Mouse (Mus musculus): ENCODE results near the gene Fgf10. TPM values are rescaled to one million over a fixed set of nuclear protein-coding genes. Genes with fewer than 3 reads are reported as not detected.

Fgf10 gene
- total RNA-seq (2021), result 1 to 10 TPM; 4.3 to 4.4 TPM
- long read RNA-seq, experiment 1, full-length matches to known transcripts, result 1 of 1 reads
- long read RNA-seq, experiment 1, partial matches to known transcripts, result 0 of 1 reads
- long read RNA-seq, experiment 1, other reads (novel, unspliced or antisense), result 0 of 1 reads
- long read RNA-seq, experiment 2, result 0 reads

DNA sequence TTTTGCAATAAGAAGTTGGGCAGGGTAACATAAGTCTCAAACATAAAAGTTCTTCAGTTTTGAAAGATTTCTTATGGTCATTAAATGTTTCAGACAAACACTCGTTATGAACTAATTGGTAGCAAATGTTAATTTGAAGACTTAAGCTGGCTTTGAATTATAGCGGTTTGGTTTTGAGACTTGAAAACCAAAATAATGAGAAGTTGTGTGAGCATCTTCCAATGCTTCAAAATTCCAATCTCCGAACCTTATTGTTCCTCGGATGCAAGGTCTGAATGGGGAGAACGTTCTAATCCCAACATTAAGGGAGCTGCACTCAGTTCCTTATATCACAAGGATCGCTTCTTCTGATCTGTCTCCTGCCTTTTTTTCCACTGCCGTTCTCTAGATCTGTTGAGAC is at the start of gene Fgf10:
Fgf10 (plus strand) TSS at position 301 of the 400 bp plus-strand sequence.
- DNase-seq (ENCODE audit: low spot score in 2 of 2), result no peak

DNA sequence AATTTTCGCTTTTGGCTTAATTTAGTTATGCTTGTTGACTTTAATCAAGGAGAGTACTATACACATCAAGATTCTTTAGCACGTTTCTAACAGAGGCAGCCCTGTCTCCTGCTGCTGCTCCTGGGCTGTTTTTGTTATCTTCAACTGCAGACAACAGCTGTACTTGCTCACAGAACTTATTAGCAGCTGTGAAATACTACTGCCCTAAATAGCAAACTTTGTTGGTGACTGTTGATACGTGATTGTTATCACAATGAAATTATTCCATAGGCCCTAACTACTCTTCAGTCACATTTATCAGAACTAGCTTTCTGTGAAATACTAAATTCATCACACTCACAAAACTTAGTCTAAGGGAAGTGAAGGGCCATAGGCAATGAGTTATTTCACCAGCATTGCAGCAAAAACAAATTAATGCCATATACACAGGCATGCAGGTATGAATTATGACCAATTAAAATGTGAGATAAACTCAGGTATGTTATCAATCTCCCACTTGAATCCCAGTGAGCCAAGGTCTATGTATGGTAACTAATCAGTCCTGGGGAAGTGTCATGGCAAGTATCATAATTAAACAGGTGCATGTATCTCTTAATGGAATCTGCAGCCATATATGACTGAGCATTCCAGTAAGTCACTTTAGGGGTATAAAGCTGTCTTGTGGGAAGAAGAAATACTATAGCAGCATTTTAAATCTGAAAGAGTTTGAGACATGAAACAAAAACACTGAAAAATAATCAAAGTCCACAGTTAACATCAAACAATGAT is 39.7 kb upstream of the Fgf10 start:
- no peak for DNase-seq (ENCODE audit: low spot score in 2 of 2)

- no peak for DNase-seq (ENCODE audit: low spot score in 2 of 2)
Measured at GRCm38 (mm10) chr13:118631500-118631899, 38.1 kb upstream of the Fgf10 start.

DNA sequence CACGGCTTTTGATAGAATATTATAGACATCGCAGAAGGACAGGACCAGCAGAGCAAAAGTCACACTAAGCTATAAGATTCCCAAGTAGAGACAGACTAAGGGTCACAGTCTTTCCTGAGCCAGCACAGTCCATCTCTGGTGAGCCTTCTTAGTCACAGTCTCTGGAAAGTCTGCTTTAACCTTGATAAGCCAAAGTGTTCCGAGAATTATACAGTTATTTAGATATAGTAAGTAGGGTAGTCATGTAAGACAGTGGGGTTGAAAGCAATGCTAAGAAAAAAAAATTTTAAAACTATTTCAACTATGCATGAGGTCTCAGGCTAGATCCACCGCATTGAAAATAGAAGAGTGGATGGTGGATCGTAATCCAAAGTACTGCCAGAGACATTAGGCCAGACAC is 33.5 kb upstream of the Fgf10 start:
- no peak for DNase-seq (ENCODE audit: low spot score in 2 of 2)

- DNase-seq (ENCODE audit: low spot score in 2 of 2), result no peak
Measured at GRCm38 (mm10) chr13:118642585-118642984, 27.0 kb upstream of the Fgf10 start.

- DNase-seq (ENCODE audit: low spot score in 2 of 2), result no peak
Measured at GRCm38 (mm10) chr13:118643138-118643537, 26.5 kb upstream of the Fgf10 start.

DNA sequence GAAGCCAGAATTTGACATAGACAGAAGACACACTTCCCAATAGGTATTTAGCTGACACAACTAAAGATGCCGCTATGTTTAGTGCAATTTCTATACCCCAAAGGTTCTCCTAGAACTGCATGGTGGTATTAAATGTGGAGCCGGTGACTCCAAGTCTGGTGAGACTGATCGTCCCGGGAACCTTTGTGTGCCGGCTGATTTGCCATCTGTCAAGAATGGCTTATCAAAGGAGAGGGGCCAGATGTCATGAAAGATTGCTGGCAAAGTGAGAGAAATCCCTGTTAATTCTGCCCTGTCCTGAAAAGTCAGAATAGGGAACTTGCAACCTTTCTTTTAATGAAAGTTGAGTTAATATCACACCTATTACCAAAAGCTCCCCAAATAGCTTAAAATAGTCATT is 12.6 kb upstream of the Fgf10 start:
- DNase-seq (ENCODE audit: low spot score in 2 of 2), result no peak

GRCm38 (mm10) chr13:118658031-118658430 is 11.6 kb upstream of the Fgf10 start:
- DNase-seq (ENCODE audit: low spot score in 2 of 2), result no peak

- DNase-seq (ENCODE audit: low spot score in 2 of 2), result no peak
Measured at GRCm38 (mm10) chr13:118658608-118659326, 10.8 kb upstream of the Fgf10 start.

DNA sequence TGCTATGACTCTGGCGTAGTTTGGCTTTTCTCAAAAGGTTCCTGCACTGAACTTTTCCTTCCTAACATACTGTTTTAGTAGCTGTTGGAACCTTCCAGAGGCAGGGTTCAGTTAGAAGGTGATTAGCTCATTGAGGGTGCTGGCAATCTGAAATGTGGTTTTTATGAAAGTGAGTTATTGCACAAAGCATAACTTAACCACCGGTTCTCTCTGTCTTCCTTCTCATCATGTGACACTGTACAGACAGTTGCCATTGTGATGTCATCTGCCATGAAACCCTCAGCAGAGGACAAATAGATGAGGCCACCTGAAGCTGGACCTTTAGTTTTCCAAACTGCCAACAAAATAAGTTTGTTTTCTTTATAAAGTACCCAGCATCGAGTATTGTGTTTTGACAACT is 7.9 kb upstream of the Fgf10 start:
- no peak for DNase-seq (ENCODE audit: low spot score in 2 of 2)

- DNase-seq (ENCODE audit: low spot score in 2 of 2), result no peak
Measured at GRCm38 (mm10) chr13:118664901-118665300, 4.7 kb upstream of the Fgf10 start.

DNA sequence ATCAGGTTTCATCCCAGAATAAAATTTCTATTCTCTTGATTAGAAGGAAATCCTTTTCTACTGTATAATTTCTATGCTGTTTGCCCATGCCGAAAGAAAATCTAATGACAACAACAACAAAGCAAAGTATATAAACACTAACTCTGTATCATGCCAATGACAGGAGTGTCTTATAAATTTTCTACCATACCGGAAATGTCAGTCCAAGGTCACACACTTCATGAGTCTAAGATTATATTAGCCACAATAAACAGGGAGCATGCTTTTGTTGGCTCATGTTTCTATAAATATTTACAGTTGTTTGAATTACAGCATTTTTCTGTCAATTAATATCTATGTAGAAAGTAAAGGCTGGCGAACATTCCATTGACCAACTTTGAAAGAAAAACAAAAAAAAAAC is 9.6 kb downstream of the Fgf10 start:
- no peak for DNase-seq (ENCODE audit: low spot score in 2 of 2)

- DNase-seq (ENCODE audit: low spot score in 2 of 2), result no peak
Measured at GRCm38 (mm10) chr13:118693049-118693448, 23.5 kb downstream of the Fgf10 start.

GRCm38 (mm10) chr13:118695103-118695502 is 25.5 kb downstream of the Fgf10 start:
- no peak for DNase-seq (ENCODE audit: low spot score in 2 of 2)

GRCm38 (mm10) chr13:118703727-118704126 is 34.1 kb downstream of the Fgf10 start:
- no peak for DNase-seq (ENCODE audit: low spot score in 2 of 2)

- no peak for DNase-seq (ENCODE audit: low spot score in 2 of 2)
Measured at GRCm38 (mm10) chr13:118705716-118706115, 36.1 kb downstream of the Fgf10 start.

- no peak for DNase-seq (ENCODE audit: low spot score in 2 of 2)
Measured at GRCm38 (mm10) chr13:118709912-118710311, 40.3 kb downstream of the Fgf10 start.

DNA sequence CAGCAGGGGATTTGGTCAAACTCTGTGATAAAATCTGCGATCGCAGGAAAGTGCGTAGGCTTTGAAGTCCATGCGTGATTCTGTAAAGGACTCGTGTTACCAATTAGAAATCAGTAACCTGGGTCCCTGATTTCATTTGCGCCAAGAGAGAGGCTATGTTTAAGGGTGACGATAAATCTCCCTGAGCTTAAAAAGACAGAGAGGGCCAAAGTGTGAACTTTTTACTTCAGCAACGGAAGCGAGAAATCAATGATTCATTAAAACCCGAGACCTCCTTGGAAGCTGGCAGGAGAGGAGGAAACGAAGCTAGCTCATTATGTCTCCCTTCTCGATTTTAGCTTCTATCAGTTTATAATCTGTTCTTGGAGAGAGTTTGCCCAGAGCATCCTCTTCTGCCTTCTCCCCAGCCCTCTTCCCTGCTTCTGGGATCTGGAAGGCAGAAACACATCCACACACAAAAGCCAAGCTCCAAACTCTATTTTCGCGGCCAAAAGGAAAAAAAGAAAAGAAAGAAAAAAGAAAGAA is 44.1 kb downstream of the Fgf10 start:
- DNase-seq (ENCODE audit: low spot score in 2 of 2), result no peak

- no peak for DNase-seq (ENCODE audit: low spot score in 2 of 2)
Measured at GRCm38 (mm10) chr13:118714284-118715065, 44.9 kb downstream of the Fgf10 start.

DNA sequence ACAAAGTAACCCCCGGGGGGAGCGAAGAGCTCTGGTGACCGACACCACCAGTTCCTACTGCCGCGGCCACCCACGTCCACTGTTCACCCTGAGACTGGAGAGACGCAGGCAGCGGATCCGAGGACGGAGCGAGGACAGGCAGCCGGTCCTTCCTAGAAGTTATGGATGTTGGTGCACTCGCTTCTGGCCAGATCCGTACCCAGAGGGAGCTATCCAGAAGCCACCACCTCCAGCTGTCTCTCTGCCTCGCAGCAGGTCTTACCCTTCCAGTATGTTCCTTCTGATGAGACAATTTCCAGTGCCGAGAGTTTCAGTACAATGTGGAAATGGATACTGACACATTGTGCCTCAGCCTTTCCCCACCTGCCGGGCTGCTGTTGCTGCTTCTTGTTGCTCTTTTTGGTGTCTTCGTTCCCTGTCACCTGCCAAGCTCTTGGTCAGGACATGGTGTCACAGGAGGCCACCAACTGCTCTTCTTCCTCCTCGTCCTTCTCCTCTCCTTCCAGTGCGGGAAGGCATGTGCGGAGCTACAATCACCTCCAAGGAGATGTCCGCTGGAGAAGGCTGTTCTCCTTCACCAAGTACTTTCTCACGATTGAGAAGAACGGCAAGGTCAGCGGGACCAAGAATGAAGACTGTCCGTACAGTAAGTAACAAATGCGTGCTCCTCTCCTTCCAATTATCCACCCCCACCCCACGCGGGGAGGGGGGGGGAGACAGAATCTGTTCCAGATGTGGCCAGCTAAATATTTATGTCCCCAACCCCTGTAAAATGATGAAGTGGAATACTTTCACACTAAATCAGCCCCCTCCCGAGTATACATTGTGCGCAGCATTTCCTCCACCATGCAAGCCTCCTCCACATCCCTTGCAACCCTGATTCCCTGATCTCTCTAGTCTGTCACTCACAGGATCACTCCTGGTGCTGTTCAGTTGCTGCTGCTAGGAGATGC is 45.8 kb downstream of the Fgf10 start:
- DNase-seq (ENCODE audit: low spot score in 2 of 2), result no peak

Measured in adrenal gland, postnatal 4 days (tissue).